Mouse (Mus musculus): Measurements from ENCODE around the gene Mlst8. TPM values are rescaled to one million over a fixed set of nuclear protein-coding genes. Genes with fewer than 3 reads are reported as not detected.
"Not testable (repeated sequence)": the region's sequence is repeated elsewhere in the genome, so short reads cannot be mapped to it uniquely, and the experiment has no call there.

The Mlst8 gene
- polyA plus RNA-seq, 1 experiment from 2014 or later, result 20.9 TPM

DNA sequence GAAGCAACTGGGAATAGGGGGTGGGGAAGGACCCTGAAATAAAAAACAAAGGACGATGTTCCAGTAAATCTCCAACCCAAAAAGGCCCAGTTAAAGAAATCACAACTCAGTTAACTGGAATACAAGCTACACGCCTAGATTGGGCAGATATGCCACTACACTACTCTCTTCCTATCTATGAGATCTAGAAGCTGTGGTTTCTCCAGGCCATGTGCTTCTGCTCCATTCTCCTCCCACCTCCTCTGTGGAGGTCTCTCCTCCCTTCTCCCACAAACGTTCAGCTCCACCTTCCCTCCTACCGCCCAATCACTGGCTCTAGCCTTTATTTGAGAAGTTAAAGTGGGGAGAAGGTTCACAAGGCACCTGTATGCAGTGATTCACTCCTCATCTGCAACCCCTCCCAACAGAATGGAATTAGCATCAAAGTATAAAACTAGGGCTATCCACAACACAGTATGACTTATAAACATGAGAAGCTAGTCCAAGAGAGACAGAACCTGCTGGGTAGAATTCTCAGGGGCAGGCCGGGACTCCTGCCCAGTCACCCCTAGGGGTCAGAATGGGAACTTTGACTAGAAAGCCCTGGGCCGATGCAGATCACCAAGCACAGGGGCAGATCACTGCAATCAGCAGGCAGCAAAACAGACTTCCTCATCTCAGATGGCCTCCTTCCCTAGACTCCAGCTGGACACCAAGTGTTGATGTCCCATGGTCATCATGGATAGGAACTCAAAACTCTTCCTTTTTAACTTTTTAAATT is 15.3 kb downstream of the Mlst8 start:
- Histone ChIP-seq H3K27me3 (ENCODE audit: control insufficient read depth, insufficient read depth, low read length) (no peaks in the 10 kb centered on the region), H3K27ac (ENCODE audit: low read depth, low read length) (peak overlapping the region; percentile 29; the same call in 1 of the 2 replicates), H3K4me1 (ENCODE audit: control insufficient read depth, insufficient read depth, low read length) (peaks cover 10% of the 10 kb centered on the region), H3K9me3 (replicated peaks; ENCODE audit: control insufficient read depth, low read length) (no peaks in the 10 kb centered on the region), H3K9ac (ENCODE audit: low read depth, low read length) (0 out of 2 replicates have a peak overlapping the region, but pooled peaks have one; percentile 34), H3K4me3 (ENCODE audit: low read depth, low read length) (no peak overlapping the region), H3K36me3 (ENCODE audit: control insufficient read depth, insufficient read depth, low read length) (no peaks in the 10 kb centered on the region), H3K4me2 (peak overlapping the region; percentile 14; the same call in 1 of the 2 replicates)
- WGBS (ENCODE audit: insufficient replicate concordance), result 44% methylated on average over 6 of the region's 6 CpGs
- ATAC-seq (replicated peaks; ENCODE audit: insufficient number of reproducible peaks, low FRiP score, low TSS enrichment), result 0 out of 2 replicates have a peak, but pooled peaks have one; percentile 35

DNA sequence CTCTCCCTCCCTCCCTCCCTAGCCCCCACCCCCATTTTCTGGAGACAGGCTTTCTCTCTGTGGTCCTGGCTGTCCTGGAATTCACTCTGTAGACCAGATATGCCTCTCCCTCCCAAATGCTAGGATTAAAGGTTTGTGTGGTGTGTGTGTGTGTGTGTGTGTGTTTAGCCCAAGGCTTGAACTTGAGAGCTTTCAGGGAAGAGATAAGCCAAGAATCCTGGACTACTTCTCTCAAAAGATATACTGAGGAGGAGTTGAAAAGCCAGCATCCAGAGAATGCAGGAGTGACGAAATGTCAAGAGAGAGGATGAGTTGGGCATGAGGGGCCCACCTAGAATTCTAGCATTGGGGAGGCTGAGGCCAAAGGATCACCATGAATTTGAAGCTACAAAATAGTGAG is 15.9 kb downstream of the Mlst8 start:
- H3K4me2 ChIP-seq, result peak overlapping the region; percentile 14; the same call in 1 of the 2 replicates
- WGBS (ENCODE audit: insufficient replicate concordance), result 34% methylated on average over 1 of the region's 1 CpGs

DNA sequence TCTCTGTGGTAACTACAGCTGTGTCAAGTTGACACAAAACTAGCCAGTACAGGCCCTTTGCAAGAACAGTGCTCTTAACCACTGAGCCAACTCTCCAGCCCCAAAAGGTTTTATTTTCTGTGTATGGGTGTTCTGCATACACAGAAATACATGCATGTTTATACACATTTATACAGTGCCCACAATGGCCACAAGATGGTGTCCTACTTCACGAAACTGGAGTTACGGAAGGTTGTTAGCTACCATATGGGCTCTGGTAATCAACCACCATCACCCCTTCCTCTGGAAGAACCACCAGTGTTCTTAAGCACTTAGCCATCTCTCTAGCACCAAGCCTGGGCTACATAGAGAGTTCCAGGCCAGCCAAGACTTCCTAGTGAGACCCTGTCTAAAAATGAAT is 17.3 kb downstream of the Mlst8 start:
- Histone ChIP-seq H3K4me3 (ENCODE audit: low read depth, low read length) (no peak overlapping the region), H3K4me1 (ENCODE audit: control insufficient read depth, insufficient read depth, low read length) (peaks cover 10% of the 10 kb centered on the region), H3K27me3 (ENCODE audit: control insufficient read depth, insufficient read depth, low read length) (no peaks in the 10 kb centered on the region), H3K27ac (ENCODE audit: low read depth, low read length) (no peak overlapping the region), H3K9ac (ENCODE audit: low read depth, low read length) (no peak overlapping the region), H3K9me3 (replicated peaks; ENCODE audit: control insufficient read depth, low read length) (no peaks in the 10 kb centered on the region), H3K36me3 (ENCODE audit: control insufficient read depth, insufficient read depth, low read length) (no peaks in the 10 kb centered on the region), H3K4me2 (no peak overlapping the region)
- 67% methylated on average over 2 of the region's 2 CpGs for WGBS (ENCODE audit: insufficient replicate concordance)
- no peak for ATAC-seq (replicated peaks; ENCODE audit: insufficient number of reproducible peaks, low FRiP score, low TSS enrichment)

More for the DNA sequence above, 15.9 kb downstream of the Mlst8 start:
- H3K27ac ChIP-seq (ENCODE audit: low read depth, low read length), result no peak overlapping the region; the same call in 1 of the 2 replicates
- no peaks in the 10 kb centered on the region for H3K27me3 ChIP-seq (ENCODE audit: control insufficient read depth, insufficient read depth, low read length)
- no peak for ATAC-seq (replicated peaks; ENCODE audit: insufficient number of reproducible peaks, low FRiP score, low TSS enrichment)
- H3K9ac ChIP-seq (ENCODE audit: low read depth, low read length), result no peak overlapping the region
- H3K36me3 ChIP-seq (ENCODE audit: control insufficient read depth, insufficient read depth, low read length), result no peaks in the 10 kb centered on the region
- no peak overlapping the region for H3K4me3 ChIP-seq (ENCODE audit: low read depth, low read length)
- H3K4me1 ChIP-seq (ENCODE audit: control insufficient read depth, insufficient read depth, low read length), result peaks cover 10% of the 10 kb centered on the region
- H3K9me3 ChIP-seq (replicated peaks; ENCODE audit: control insufficient read depth, low read length), result no peaks in the 10 kb centered on the region

DNA sequence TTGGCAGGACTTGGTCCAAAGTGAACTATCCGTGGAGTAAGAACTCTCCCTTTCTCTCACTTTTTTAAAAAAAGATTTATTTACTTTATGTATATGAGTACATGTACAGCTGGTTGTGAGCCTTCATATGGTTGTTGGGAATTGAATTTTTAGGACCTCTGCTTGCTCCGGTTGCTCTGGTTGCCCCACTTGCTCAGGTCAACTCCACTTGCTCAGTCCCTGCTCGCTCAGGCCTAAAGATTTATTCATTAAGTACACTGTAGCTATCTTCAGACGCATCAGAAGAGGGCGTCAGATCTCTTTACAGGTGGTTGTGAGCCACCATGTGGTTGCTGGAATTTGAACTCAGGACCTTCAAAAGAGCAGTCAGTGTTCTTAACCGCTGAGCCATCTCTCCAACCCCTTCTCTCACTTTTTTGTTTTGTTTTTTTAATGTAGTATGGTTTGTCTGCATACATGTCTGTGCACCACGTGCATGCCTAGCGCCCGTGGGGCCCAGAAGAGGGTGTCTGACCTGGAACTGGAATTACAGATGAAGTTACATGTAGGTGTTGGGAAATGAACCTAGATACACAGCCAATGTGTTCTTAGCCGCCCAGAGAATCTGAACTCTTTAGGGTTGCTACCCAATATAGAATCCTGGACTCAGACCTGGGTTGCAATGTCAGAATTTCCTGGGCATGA is 23.2 kb downstream of the Mlst8 start:
- H3K4me1 ChIP-seq (ENCODE audit: control insufficient read depth, insufficient read depth, low read length); ATAC-seq (replicated peaks; ENCODE audit: insufficient number of reproducible peaks, low FRiP score, low TSS enrichment); H3K9ac ChIP-seq (ENCODE audit: low read depth, low read length); H3K36me3 ChIP-seq (ENCODE audit: control insufficient read depth, insufficient read depth, low read length); H3K27me3 ChIP-seq (ENCODE audit: control insufficient read depth, insufficient read depth, low read length); H3K9me3 ChIP-seq (replicated peaks; ENCODE audit: control insufficient read depth, low read length): not testable (repeated sequence)
- Histone ChIP-seq H3K4me2 (peak overlapping the region; percentile 39), H3K4me3 (ENCODE audit: low read depth, low read length) (peak overlapping the region; percentile 94), H3K27ac (ENCODE audit: low read depth, low read length) (0 out of 2 replicates have a peak overlapping the region, but pooled peaks have one; percentile 29)
- 53% methylated on average over 10 of the region's 10 CpGs for WGBS (ENCODE audit: insufficient replicate concordance)

DNA sequence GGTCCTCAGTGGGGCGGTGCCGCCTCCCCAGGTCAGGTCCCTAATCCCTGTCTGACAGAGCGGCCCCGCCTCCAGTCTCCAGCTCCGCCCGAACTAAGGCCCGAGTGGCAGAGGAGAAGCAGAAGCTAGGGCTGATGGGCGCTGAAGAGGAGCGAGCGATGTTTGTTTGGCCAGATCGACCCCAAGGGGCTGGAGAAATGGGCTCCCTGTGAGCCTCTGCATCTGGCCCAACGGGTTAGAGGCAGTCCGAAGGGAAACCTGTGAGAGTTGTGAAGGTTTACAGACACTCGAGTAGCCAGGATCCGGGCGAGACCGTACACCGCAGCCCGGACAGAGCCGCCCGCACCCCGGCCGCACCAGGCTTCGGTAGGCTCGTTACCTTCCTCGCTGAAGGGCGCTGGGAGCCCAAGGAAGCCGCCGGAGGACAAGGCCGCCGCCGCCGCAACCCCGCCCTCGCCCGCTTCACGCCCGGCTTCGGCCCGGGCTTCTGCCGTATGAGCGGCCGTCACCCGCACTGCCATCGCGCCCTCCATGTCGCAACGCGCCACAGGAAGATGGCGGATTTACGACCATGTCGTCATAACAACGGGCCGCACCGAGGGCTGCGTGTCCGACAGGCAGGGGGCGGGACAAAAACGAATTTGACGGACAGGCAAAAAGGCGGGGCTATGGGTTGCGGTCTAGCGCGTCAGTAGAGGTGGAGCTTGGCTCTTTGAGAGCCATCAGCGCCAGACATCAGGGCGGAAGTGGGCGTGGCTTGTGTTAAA is 23.9 kb downstream of the Mlst8 start:
- Histone ChIP-seq H3K4me3 (ENCODE audit: low read depth, low read length) (peak overlapping the region; percentile 94), H3K27ac (ENCODE audit: low read depth, low read length) (peak overlapping the region; percentile 98), H3K9me3 (replicated peaks; ENCODE audit: control insufficient read depth, low read length) (no peaks in the 10 kb centered on the region), H3K27me3 (ENCODE audit: control insufficient read depth, insufficient read depth, low read length) (no peaks in the 10 kb centered on the region), H3K4me1 (ENCODE audit: control insufficient read depth, insufficient read depth, low read length) (peaks cover 6% of the 10 kb centered on the region; the same call in 1 of the 2 replicates), H3K36me3 (ENCODE audit: control insufficient read depth, insufficient read depth, low read length) (no peaks in the 10 kb centered on the region), H3K9ac (ENCODE audit: low read depth, low read length) (peak overlapping the region; percentile 97), H3K4me2 (peak overlapping the region; percentile 84)
- peak; percentile 94 for ATAC-seq (replicated peaks; ENCODE audit: insufficient number of reproducible peaks, low FRiP score, low TSS enrichment)
- under 1% methylated on average over 67 of the region's 67 CpGs for WGBS (ENCODE audit: insufficient replicate concordance)

DNA sequence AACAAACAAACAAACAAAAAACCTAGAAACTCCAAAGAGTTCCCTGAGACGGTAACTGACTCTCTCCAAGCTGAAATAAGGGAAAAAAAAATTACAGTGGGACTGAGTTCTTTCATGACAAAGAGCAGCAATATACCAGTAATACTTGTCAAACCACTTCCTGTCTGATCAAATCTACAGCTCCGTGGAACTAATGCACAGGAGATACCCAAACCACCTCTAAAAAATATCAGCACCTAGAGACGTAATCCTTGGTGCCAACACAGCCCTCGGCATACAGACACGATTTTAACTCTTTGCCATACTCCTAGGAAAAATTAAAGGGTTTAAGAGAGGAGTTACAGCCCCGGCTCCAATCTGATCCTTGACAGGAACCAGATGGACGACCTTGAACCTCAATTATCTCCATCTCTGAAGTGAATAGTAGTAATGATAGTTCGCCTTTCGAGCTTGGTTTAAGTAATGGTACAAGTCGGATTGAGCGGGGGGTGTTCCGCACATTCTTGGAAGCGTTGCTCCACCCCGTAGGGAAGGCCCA is 24.6 kb downstream of the Mlst8 start:
- Histone ChIP-seq H3K4me3 (ENCODE audit: low read depth, low read length) (peak overlapping the region; percentile 94), H3K27ac (ENCODE audit: low read depth, low read length) (peak overlapping the region; percentile 98), H3K9ac (ENCODE audit: low read depth, low read length) (peak overlapping the region; percentile 97), H3K36me3 (ENCODE audit: control insufficient read depth, insufficient read depth, low read length) (peaks cover 6% of the 10 kb centered on the region), H3K4me2 (peak overlapping the region; percentile 84), H3K9me3 (replicated peaks; ENCODE audit: control insufficient read depth, low read length) (no peaks in the 10 kb centered on the region), H3K27me3 (ENCODE audit: control insufficient read depth, insufficient read depth, low read length) (no peaks in the 10 kb centered on the region), H3K4me1 (ENCODE audit: control insufficient read depth, insufficient read depth, low read length) (peaks cover 6% of the 10 kb centered on the region; the same call in 1 of the 2 replicates)
- 5% methylated on average over 14 of the region's 14 CpGs for WGBS (ENCODE audit: insufficient replicate concordance)
- no peak for ATAC-seq (replicated peaks; ENCODE audit: insufficient number of reproducible peaks, low FRiP score, low TSS enrichment)

DNA sequence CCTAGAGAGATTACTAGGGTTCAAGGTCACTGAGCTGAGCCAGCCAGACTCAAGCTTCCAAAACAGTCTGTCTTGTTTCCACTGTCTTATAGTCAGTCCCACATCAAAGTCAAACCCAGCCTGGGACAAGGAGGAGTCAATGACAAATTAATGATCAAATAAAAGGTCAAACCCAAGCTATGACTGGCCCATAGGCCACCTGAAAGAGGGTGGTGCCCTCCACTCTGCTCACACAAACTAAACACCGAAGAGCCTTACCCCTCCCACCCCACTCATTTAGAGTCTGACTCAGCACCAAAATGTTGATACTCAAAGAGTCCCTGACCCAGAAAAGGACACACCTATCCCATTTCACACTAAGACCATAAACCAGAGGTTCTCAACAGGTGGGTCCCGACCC is 25.5 kb downstream of the Mlst8 start:
- peak overlapping the region; percentile 84; the same call in 1 of the 2 replicates for H3K4me2 ChIP-seq
- H3K27ac ChIP-seq (ENCODE audit: low read depth, low read length), result no peak overlapping the region
- 81% methylated on average over 2 of the region's 2 CpGs for WGBS (ENCODE audit: insufficient replicate concordance)
- H3K4me1 ChIP-seq (ENCODE audit: control insufficient read depth, insufficient read depth, low read length), result peaks cover 6% of the 10 kb centered on the region; the same call in 1 of the 2 replicates
- H3K4me3 ChIP-seq (ENCODE audit: low read depth, low read length), result no peak overlapping the region
- no peaks in the 10 kb centered on the region for H3K27me3 ChIP-seq (ENCODE audit: control insufficient read depth, insufficient read depth, low read length)
- no peaks in the 10 kb centered on the region for H3K9me3 ChIP-seq (replicated peaks; ENCODE audit: control insufficient read depth, low read length)
- H3K9ac ChIP-seq (ENCODE audit: low read depth, low read length), result no peak overlapping the region
- ATAC-seq (replicated peaks; ENCODE audit: insufficient number of reproducible peaks, low FRiP score, low TSS enrichment), result no peak
- H3K36me3 ChIP-seq (ENCODE audit: control insufficient read depth, insufficient read depth, low read length), result peaks cover 10% of the 10 kb centered on the region

DNA sequence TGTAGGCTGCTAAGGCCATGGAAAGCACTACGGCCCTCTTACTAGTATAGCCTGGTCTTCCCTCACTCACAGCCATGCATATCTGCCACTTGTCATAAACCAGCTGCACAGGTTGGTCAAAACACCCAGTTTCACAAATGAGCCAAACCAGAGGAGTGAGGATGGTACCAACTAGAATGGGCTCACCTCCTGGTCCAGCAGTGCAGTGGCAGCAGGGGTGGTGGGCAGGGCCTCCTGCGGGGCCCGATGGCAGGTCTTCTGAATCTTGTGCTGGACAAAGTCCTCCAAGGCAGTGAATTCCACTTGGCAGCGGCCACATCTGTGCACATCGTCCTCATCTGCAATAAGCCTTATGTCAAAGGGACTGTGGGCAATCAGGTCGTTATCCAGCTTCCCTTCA is 27.7 kb downstream of the Mlst8 start:
- ATAC-seq (replicated peaks; ENCODE audit: insufficient number of reproducible peaks, low FRiP score, low TSS enrichment), result no peak
- 93% methylated on average over 6 of the region's 6 CpGs for WGBS (ENCODE audit: insufficient replicate concordance)
- peaks cover 17% of the 10 kb centered on the region for H3K36me3 ChIP-seq (ENCODE audit: control insufficient read depth, insufficient read depth, low read length)
- no peak overlapping the region for H3K4me2 ChIP-seq
- no peaks in the 10 kb centered on the region for H3K27me3 ChIP-seq (ENCODE audit: control insufficient read depth, insufficient read depth, low read length)
- no peak overlapping the region for H3K9ac ChIP-seq (ENCODE audit: low read depth, low read length)
- H3K9me3 ChIP-seq (replicated peaks; ENCODE audit: control insufficient read depth, low read length), result no peaks in the 10 kb centered on the region
- H3K4me1 ChIP-seq (ENCODE audit: control insufficient read depth, insufficient read depth, low read length), result peaks cover 6% of the 10 kb centered on the region; the same call in 1 of the 2 replicates
- H3K27ac ChIP-seq (ENCODE audit: low read depth, low read length), result no peak overlapping the region
- no peak overlapping the region for H3K4me3 ChIP-seq (ENCODE audit: low read depth, low read length)
